Mouse (Mus musculus): ENCODE data around the gene Tspyl3.
"Not testable (repeated sequence)": the region's sequence is repeated elsewhere in the genome, so short reads cannot be mapped to it uniquely, and the experiment has no call there.

Gene Tspyl3

DNA sequence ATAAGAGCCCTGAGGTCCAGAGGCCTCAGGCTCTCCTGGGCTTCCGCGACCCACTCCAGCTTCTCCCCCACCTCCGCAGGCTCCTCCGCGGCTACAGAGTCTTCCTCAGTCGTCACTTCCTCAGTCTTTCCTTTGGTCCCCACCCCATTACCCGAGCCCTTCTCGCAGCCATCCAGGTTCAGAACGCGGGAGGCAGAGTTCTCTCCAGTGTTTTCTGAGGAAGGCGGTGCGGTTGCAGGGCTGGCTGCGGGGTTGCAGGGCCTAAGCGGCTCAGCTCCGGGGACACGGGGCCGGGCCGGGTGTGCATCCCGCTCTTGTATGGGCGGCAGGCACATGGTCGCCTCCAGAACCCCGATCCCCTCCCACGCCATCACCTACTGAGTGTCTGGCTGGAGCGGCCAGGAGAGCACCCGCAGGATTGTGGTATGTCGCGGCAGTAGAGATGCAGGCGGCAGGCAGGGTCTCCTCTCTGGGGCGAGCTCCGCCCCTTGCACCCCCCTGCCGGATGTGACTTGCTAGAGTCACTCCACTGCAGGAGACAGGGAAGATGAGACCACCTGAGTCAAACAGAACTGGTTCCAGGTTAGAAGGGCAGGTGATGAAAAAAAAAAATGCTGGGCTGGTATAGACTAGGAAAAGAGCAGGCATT, at the start of gene Tspyl3:
Gene Tspyl3 (minus strand): TSS at position 496 of the 649 bp plus-strand sequence.
- DNase-seq: peak; percentile 66 to 70

DNA sequence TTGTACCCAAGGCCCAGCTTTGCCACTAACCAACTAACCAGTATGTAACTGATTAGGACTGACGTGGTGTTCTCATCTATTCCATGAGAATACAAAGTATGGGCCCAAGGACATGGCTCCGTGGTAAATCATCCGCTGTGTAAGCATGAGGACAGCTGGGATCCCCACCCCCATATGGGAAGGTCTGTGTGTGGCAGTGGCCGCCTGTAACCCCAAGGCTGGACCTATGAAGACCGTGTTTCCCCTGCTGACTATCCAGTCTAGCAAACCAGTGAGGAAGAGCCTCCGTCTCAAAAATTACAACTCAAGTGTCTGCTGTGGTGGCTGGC, 49.6 kb upstream of the Tspyl3 start:
- no peak for DNase-seq

DNA sequence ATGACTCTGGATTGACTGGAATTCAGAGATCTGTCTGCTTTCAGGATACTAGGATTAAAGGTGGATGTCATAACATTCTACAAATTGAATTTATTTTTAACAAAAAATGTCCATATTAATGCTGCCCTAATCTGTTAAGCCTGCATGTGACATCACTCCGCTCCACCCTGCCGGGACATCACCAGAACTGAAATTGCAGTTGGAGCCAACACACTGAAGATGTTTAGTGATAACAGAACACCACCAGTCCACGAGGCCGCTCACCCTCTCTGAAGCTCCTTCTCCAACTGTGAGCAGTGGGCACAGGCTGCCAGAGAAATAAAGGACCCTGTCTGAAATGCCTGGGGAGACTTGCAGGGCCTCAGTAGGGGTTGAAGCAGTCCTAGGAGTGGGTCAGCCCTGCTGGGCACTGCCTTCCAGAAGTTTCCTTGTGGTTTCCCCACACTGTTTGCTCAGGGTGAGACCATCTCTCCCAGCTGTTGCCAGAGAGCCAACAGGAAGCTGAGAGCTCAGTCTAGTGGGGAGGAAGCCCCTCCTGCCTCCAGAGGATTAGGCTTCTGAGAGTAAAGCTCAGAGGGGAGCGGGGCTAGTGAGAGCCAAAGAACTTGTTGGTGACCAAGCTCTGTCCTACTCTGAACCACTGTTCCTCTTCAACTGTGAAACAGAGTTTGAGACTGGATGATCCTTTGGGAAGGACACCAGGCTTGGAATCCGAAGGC, 49.1 kb upstream of the Tspyl3 start:
- not testable (repeated sequence) for DNase-seq

GRCm38 (mm10) chr2:153270231-153270915, 45.1 kb upstream of the Tspyl3 start:
- DNase-seq: not testable (repeated sequence)

GRCm38 (mm10) chr2:153267331-153267730, 42.1 kb upstream of the Tspyl3 start:
- no peak for DNase-seq

GRCm38 (mm10) chr2:153263053-153263452, 37.8 kb upstream of the Tspyl3 start:
- DNase-seq: peak; percentile 56 to 80

DNA sequence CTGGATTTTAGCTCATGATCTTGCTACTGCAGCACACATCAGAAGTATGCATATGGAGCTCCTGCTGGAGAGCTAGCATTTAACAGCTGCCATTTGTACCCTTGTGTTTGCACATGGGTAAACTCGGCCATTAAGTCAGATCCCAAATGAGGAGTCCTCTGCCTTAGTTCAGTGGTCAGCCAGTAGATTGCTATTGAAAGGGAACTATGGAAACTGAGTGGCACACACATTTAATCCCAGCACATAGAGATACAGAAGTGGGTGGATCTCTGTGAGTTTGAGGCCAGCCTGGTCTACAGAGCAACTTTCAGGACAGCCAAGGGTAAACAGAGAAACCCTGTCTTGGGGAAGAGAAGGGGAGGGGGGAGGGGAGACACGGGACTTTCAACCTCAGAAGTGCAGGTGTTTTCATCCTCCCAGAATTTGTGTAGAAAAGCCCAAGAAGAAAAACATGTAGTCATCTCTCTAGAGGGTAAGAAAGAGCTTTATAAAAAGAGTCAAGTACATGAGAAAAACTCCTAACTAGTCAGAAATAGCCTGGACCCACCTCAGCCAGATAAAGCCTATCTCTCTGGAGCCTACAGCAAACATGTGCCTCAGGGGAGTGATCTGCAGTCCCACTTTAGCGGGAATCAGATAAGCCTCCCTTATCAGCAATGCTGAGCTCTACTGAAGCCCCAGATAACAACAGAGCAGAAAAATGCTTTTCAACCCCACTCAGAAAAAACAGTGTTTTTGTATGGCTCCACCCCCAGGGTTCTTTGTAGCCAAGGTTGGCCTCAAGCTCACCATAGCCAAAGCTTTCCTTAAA, 34.8 kb upstream of the Tspyl3 start:
- DNase-seq: no peak

DNA sequence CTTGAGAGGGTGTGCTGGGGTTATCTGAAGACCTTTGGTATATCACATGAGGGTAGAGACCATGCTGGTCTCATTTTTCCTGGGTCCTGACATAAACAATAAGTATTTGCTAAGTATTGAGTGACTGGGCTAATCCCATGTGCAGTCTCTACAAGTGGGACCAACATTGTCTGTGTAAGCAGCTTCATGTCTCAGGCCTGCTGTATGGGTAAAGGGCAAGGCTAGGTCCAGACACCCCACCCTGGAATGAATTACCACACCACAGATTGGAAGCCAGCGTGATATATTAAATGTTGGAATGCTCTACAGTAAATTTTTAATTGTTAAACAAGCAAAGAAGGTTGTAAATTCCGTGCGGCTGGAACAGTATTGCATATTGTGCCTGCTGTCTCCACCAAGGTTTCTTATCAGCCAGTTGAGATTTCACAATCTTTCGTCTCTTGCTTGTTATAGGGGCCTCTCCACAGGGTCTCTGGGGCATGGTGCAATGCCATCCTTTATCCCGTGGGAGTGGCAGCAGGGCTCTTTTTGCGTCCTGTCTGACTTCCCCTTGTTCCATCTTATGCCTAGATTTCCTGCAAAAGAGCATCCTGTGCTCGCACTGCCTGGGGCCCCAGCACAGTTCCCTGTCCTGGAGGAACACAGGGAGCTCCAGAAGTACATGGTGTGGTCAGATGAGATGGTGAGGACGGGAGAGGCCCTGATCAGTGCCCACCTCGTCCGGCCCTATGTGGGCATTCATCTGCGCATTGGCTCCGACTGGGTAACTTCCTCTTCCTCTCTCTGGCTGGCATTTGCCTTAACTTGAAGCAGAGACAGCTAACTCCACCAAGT, 34.0 kb upstream of the Tspyl3 start:
- DNase-seq: peak in 1 of 2 experiments; percentile 44

DNA sequence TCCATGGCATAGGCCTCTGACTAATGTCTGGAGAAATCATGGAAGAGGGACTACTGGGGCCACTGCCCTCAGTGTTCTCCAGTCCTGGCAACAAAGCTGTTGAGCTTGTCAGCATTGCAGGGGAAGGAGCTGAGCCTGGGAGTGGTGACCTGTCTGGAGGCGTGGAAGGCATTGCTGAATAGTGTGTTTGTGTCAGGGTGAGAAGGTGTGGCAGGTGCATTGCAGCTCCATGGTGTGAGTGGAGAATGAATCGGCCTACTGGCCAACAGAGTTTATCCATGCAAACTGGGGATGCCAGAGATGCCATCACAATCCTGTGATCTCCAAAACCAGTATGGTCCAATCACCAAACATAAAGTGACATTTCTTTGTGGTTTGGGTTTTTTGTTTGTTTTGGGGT, 31.4 kb upstream of the Tspyl3 start:
- no peak for DNase-seq

DNA sequence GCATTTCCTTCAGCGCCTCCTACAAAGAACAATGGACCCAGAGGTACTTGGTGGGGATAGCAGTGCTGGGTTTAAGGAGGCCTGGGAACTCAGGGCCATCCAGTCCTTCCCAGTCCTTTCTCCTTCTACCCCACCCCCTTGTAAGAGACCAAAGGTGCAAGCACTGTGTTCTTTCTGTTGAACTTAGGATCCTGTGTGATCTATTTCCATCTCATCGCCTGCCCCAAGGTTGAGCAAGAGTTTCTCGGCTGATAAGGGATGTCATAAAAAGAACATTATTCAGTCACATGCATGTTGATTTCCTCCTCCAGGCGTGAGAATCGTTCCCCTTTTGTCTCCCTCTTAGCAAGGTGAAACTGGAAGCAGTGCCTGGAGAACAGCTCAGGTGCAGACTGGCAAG, 24.5 kb upstream of the Tspyl3 start:
- DNase-seq: no peak

- DNase-seq: no peak
These were observed 16.9 kb upstream of the Tspyl3 start for GRCm38 (mm10) chr2:153242156-153242555.

DNA sequence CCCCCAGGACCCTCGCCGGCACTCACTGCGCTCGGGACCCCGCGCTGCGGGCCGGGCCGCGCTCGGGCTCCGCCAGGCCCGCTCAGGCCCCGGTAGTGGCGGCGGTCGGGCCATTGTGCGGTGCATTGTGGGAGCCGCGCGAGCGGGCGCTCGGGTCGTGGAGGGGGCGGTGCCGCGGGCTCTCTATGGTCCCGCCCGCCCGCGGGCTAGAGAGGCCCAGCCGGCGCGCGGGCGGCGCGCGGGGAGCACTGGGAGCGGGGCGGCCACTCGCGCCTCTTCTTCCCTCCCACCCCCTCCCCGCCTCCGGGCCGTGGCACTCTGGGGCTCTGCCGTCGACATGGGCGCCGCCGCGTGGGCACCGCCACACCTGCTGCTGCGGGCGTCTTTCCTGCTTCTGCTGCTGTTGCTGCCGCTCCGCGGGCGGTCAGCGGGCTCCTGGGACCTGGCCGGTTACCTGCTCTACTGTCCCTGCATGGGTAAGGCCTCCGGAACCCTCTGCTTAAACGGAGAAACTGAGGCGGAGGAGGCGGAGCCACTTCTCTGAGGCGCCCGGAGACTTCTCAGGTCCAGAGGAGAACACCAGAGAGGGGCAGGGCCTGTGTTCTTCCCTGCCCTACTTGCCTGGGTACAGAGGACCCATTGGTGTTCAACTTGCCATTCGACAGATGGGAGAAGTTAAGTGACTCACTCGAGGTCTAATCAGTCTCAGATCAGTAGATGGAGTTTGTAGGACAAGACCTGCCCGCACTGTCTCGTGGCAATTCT, 16.2 kb upstream of the Tspyl3 start, which contains the start of the genes Plagl2 and Pofut1:
Gene Plagl2 (minus strand): TSS at position 177 of the 765 bp plus-strand sequence.
Gene Pofut1 (plus strand): TSS at position 284 of the 765 bp plus-strand sequence.
- peak; percentile 87 to 88 for DNase-seq

DNA sequence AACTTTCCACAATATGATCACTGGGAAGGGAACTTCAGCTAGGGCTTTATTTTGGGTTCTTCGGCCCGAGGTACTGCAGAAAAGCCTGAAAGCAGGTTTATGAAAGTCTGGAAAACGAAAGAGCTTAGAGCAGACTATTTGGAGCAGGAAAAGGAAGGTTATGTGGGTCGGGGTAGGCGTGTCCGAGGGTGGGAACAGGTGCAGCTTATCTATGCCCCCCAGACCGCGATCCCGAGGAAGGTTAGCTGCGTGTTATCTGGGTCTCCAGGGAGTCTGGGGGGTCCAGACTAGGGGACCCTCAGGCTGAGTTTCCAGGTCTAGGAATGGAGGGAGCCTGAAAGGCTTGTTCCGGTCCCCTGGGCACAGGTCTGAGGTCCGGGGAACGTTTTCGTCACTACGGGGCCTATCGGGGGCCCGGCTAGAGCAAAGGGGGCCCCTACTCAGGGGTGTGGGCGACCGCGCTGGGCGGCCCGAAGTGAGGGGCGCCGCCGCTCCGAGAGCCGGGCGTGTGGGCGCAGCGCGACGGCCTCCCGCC, 15.5 kb upstream of the Tspyl3 start:
- DNase-seq: peak; percentile 38 to 61

DNA sequence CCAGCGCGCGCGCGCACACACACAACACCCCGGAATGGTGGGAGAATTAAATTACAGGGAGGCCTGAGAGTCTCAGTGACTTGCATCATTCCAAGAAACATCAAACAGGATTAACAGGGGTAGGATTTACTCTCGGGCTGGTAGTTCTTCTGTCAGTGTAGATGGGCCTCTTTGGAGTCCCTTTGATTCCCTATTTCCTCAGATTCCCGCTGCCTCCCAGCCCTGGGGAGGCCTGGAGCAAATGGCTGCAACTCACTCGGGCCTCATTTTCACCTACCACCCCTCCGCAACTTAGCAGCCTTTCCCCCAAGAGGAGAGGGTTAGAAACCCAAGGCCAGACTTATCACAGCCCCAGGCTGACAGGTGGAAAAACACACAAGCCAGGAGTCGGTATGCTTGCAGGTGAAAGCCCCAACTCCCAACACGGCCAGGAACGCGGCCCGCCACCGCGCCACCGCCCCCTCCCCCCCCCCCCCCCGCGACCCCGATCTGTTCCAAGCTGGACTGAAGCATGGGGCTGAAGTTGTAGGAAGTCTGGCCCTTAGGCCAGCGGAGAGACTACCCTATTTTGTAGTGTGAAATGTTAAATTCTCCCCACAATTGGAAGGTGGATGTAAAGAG, 14.7 kb upstream of the Tspyl3 start:
- DNase-seq: no peak

DNA sequence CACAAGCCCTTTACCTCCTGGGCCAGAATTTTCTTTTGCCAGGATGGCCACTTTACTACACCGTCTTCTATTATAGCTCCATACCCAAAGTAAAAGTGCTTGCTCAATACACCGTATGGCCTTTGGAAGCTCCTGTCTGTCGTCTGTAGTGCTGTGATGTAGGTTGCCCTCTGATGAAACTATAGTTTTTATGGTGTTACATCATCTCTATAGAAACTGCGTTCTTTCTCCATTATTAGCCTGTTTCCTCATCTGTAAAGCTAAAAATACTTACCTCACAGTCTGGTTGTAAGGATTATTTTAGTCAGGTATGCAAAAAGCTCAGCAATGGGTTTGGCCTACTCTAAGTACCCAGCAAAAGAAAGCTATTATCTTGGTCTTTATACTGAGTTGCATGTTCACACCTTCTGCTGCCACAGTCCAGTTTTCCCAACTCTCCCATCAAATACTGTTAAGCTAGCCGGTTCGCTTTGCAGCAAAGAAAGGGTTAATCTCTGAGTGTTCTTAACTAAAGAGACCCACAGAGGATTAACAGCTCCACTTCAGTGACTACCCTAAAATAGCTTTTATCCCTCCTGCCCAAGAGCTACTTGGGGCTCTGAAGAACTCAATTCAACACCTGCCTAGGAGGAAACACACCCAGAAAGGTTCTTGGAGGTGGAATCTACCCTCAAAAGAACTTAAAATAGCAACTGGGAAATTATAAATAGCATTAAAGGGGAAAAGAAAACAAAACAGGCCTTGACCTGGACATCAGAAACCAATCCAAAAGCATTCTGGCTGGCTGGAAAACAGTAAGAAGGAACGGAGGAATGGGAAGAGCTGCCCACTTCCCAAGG, 14.0 kb upstream of the Tspyl3 start:
- no peak for DNase-seq

GRCm38 (mm10) chr2:153238406-153238805, 13.2 kb upstream of the Tspyl3 start:
- DNase-seq: no peak

GRCm38 (mm10) chr2:153237891-153238290, 12.7 kb upstream of the Tspyl3 start:
- no peak for DNase-seq

DNA sequence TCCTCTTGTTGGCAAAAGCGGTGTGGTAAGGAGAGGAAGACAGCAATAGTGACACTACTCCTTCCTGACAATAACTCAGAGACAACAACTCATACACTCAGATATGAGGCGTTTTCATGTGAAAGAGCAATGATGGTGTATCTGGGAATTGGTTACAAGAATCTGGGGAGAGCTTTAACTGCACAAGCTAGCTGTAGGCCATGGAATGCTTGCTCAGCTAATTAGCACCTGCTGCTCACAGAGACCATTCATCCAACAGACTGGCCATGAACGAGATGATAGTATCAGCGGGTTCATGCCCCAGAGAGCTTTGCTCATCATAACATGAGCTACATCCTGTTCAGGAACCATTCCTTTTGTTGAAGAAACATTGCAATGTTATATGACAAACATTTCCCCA, 12.0 kb upstream of the Tspyl3 start:
- no peak for DNase-seq

DNA sequence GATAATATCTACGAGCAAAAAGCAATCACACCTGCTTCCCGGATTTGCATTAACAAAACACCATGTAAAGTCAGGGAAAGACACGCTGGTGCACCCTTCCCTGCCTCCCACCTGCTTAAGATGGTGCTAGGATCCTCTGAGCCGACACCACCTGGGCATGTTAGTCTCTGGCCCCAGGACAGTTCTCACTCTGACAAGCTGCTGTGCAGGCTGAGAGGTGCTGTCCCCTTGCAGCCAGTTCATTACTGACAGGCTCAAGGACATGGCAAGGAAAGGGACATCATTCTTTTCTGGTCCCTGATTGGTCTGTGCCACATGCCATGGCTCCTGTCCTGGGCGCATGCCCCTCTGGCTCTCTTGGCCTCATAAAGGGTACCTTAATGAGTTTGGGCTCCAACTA, 3.3 kb upstream of the Tspyl3 start:
- DNase-seq: no peak

DNA sequence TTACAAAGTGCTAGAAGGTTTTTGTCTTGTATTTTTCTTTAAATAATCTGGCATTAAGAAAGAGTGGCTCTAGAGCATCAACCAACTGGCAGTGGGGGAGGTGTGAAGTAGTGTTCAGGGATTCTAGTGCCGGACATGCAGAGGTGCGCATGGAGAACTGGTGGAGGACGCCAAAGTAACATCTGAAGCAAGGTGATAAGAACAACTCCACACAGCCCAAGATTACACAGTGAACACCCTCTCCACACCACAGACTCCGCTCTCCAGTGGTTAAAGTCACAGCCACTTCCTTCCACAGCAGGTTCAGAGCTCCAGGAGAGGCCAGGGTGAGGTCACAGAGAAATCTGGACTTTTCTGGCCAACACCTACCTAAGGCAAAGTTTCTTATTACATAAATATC, 2.7 kb upstream of the Tspyl3 start:
- DNase-seq: no peak
